Mouse (Mus musculus) G1E (cell line): ENCODE results near the gene Ankrd28. TPM values are rescaled to one million over a fixed set of nuclear protein-coding genes. Genes with fewer than 3 reads are reported as not detected.

ENCODE experiments used
- ATAC-seq: 2 replicates; pipeline ENCODE4 v1.8.0; 2016; ENCODE audit warnings: mild to moderate bottlenecking; ENCODE audit not compliant: insufficient number of reproducible peaks, poor library complexity, low FRiP score, severe bottlenecking; ENCODE audit errors: extremely low read depth
- DNase-seq: peaks from one replicate; pipeline ENCODE4 v3.0.0; 2012; ENCODE audit warnings: low spot score
- H3K27me3 ChIP-seq: 2 replicates; pipeline ENCODE4 v1.6.1; 2012; ENCODE audit warnings: mild to moderate bottlenecking, low read length, inconsistent platforms; ENCODE audit not compliant: insufficient read depth
- H3K36me3 ChIP-seq: replicated peaks from 2 replicates; pipeline ENCODE3; 2012; ENCODE audit warnings: mild to moderate bottlenecking, inconsistent platforms
- H3K4me1 ChIP-seq: 2 replicates; pipeline ENCODE4 v1.6.1; 2012; ENCODE audit warnings: low read depth, low read length, inconsistent platforms, mixed read lengths; ENCODE audit not compliant: insufficient read depth
- H3K4me3 ChIP-seq: 2 replicates; pipeline ENCODE4 v1.5.1; 2012; ENCODE audit warnings: low read depth, mild to moderate bottlenecking, inconsistent platforms, low read length, moderate library complexity, mixed read lengths
- H3K9me3 ChIP-seq: replicated peaks from 2 replicates; pipeline ENCODE4 v1.6.1; 2012; ENCODE audit warnings: inconsistent platforms
- CTCF ChIP-seq: IDR thresholded peaks from 2 replicates; pipeline ENCODE4 v1.5.1; 2012; ENCODE audit warnings: low read depth, low read length, inconsistent platforms, mixed read lengths
- GATA1 ChIP-seq: IDR thresholded peaks from 2 replicates; pipeline ENCODE4 v1.6.1; 2012; ENCODE audit warnings: borderline replicate concordance, low read length, inconsistent platforms, mixed read lengths
- GATA2 ChIP-seq: IDR thresholded peaks from 2 replicates; pipeline ENCODE4 v1.6.1; 2012; ENCODE audit warnings: low read depth, low read length, inconsistent platforms, borderline replicate concordance
- POLR2AphosphoS5 ChIP-seq: IDR thresholded peaks from 2 replicates; pipeline ENCODE4 v1.6.1; 2012; ENCODE audit warnings: low read depth, low read length, inconsistent platforms; ENCODE audit not compliant: insufficient replicate concordance
- TAL1 ChIP-seq: conservative IDR thresholded peaks from 2 replicates; pipeline ENCODE4 v1.6.1; 2012; ENCODE audit warnings: low read depth, low read length, inconsistent platforms, mixed read lengths
- polyA plus RNA-seq: library from polyadenylated mRNA; stranded (reverse); fragments of >175 nt; gene quantifications from 2 replicates; pipeline ENCODE4 v1.2.3, GENCODE M21; 2012
- total RNA-seq, 2 experiments: library from RNA; stranded (forward) in 1 of 2; stranded (reverse) in 1 of 2; fragments of 200-1000 nt in 1 of 2; fragments of >200 nt in 1 of 2; fragmentation: Nextera tagmentation in 1 of 2; gene quantifications; 2 replicates each; pipeline ENCODE4 v1.2.3; 2014 to 2017

Gene Ankrd28
- total and polyA plus RNA-seq, 3 experiments: 2.6 to 69.4 (median 40.9) TPM

DNA sequence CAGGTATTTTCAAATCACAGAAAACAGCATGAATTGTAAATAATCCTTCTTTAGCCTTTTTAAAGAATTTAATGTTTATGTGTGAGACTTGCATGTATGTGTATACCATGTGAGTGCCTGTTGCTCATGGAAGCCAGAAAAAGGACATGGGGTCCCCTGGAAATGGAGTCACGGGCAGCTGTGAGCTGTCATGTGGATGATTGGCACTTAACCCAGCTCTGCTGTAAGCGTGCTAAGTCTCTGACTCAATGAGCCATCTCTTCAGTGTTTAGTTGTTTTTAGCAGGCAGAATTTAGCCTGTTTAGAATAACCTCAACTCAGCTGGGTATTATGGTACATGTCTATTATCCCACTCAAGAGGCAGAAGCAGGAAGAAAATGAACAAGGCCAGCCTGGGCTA, 43.5 kb downstream of the Ankrd28 start:
- Histone ChIP-seq H3K4me1 (peaks cover 28% of the 10 kb centered on the region), H3K9me3 (no peaks in the 10 kb centered on the region), H3K4me3 (no peak overlapping the region), H3K36me3 (peaks cover 2% of the 10 kb centered on the region), H3K27me3 (no peaks in the 10 kb centered on the region)
- ATAC-seq (no peak), DNase-seq (no peak)
- TF ChIP-seq GATA1: no peak
- TF ChIP-seq CTCF: no peak
- no peak for TF ChIP-seq POLR2AphosphoS5
- TF ChIP-seq TAL1: no peak
- no peak for TF ChIP-seq GATA2

DNA sequence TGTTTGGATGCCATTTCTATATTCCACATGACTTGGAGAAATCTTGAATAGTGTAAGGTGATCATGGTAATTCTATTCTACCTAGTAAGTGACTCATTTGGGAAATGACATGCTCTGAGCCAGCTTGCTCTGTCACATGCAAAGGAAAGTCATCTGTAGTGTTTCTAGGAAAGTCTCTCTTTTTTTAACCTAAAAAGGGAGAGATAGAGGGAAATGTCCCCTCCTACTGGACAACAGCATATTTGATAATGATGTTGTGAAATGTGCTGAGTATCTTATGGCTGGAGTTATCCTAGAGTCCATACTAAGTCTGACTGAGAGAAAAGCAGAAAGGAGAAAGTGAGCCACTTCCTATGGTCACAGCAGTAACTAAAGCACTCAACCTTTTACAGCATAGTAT, 44.8 kb downstream of the Ankrd28 start:
- Histone ChIP-seq H3K4me1 (peaks cover 39% of the 10 kb centered on the region), H3K36me3 (peaks cover 2% of the 10 kb centered on the region), H3K4me3 (no peak overlapping the region), H3K27me3 (no peaks in the 10 kb centered on the region), H3K9me3 (no peaks in the 10 kb centered on the region)
- no peak for DNase-seq
- ATAC-seq: no peak
- TF ChIP-seq CTCF (0 out of 2 replicates have a peak, but pooled peaks have one; percentile 4), GATA2 (no peak), POLR2AphosphoS5 (no peak), GATA1 (no peak), TAL1 (no peak)

DNA sequence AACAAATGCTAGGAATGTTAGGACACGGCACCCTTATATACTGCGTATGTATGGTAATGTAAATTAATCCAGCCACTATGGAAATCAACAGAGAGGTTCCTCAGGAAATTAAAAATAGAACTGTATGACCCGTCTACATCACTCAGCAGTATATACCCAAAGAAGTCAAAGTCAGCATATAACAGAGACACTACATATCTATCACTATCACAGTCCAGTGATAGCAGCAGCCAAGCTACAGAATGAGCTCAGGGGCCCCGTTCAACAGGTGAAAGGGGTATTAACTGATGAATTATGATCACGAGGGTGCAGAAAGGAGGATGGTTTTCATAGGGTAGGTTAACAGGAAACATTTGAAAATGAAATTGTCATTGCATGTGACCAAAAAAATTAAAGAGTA, 45.5 kb downstream of the Ankrd28 start:
- ATAC-seq: no peak
- TF ChIP-seq CTCF (no peak), GATA1 (no peak), POLR2AphosphoS5 (no peak), TAL1 (no peak), GATA2 (no peak)
- peaks cover 39% of the 10 kb centered on the region for H3K4me1 ChIP-seq

DNA sequence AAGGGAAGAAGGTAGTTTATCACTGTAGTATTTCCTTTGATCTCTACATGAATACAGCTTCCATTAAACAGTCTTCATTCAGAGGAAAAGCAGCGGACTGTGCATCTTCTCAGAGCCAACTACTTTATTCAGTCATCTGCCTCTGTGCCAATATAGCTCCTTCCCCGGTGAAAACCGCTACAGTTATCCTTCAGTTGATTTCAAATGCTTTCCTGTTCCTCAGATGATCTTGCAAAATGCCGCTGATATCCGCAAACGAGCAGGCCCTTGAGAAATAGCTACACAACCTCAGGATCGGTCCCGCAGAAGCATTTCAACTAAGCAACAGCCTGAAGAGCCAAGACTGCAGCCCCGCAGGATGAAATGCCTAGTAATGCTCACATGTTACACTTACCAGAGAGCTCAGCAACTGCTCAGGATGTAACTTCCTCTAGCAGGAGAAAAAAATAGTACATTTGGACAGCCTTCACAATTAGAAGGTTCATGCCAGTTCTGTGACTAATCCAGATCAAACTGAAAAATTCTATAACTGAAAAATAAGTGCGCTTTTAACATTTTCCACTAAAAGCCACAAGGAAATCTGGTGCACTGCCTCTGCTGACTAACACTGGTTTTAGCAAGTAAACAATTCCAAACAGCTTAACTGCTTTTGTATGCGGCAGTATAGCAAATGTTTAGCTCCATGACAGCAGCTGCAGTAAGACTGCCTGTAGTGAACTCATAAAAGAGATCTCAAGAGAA, 49.0 kb downstream of the Ankrd28 start:
- DNase-seq (no peak), ATAC-seq (peak; percentile 42; the same call in 1 of the 2 replicates)
- no peaks in the 10 kb centered on the region for H3K9me3 ChIP-seq
- no peak for TF ChIP-seq TAL1
- TF ChIP-seq CTCF: no peak
- TF ChIP-seq GATA1: no peak
- TF ChIP-seq POLR2AphosphoS5: no peak
- TF ChIP-seq GATA2: no peak
- H3K27me3 ChIP-seq: no peaks in the 10 kb centered on the region
- H3K36me3 ChIP-seq: no peaks in the 10 kb centered on the region
- peaks cover 38% of the 10 kb centered on the region for H3K4me1 ChIP-seq
- peak overlapping the region; percentile 60; the same call in 1 of the 2 replicates for H3K4me3 ChIP-seq

More for the DNA sequence above, 45.5 kb downstream of the Ankrd28 start:
- H3K9me3 ChIP-seq: no peaks in the 10 kb centered on the region
- H3K36me3 ChIP-seq: peaks cover 2% of the 10 kb centered on the region
- no peak for DNase-seq
- H3K4me3 ChIP-seq: no peak overlapping the region; the same call in 1 of the 2 replicates
- no peaks in the 10 kb centered on the region for H3K27me3 ChIP-seq

DNA sequence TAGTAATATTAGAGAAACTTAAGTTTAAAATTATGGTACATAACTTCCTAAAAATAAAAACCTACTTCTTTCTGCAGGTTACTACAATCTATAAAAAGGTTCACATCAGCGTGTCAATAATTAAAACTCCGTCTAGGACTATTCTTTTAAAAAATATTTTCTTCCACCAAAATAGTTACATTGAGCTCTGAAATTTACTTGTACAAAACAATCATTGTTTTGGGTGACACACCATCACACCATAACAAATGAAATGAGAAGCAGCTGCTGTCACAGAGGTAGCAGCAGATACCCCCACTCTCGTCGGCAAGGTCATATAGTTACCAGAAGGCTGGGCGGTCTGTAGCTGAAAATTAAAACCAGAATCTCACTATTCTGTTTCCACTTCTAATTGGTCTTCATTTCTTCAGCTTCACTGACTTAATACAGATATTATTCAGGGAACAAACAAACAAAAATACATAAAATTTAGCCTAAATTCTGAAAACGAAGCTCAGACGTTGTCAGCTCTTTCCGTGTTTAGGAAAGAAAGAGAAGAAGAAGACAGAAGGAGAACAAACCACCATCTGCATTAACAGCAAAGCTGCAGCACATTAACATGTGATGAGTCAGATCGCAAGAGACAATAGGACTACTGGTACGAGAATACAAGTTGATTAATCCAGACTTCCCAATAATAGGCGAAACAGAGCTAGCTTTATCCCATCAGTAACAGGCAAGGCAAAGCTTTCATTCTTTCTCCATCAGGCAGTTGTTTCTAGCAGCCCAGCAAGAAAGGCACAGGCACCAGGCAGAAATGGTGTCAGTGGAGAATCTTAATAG, 49.8 kb downstream of the Ankrd28 start:
- TF ChIP-seq POLR2AphosphoS5 (no peak), GATA1 (no peak), GATA2 (no peak), CTCF (no peak), TAL1 (no peak)
- Histone ChIP-seq H3K9me3 (no peaks in the 10 kb centered on the region), H3K36me3 (no peaks in the 10 kb centered on the region), H3K4me1 (peaks cover 36% of the 10 kb centered on the region), H3K4me3 (peak overlapping the region; percentile 60), H3K27me3 (no peaks in the 10 kb centered on the region)
- DNase-seq: no peak
- ATAC-seq: peak; percentile 16; the same call in 1 of the 2 replicates

DNA sequence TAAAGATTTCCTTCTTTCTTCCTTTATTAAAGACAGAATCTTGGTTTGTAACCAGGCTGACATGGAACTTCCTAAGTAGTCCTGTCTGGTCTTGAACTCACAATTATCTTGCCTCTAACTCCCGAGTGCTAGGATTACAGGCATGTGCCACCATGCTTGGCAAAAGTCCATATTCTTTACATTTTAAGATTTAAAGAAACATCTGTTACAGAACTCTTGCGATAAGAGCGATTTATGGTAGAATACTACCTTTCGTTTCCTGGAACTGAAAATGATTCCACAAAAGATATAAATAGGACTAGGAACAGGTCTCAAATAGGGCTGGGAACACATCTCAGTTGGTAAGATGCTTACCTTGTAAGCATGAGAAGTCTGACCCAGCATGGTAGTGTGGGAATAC, 56.9 kb downstream of the Ankrd28 start:
- Histone ChIP-seq H3K4me3 (no peak overlapping the region), H3K4me1 (peaks cover 32% of the 10 kb centered on the region), H3K27me3 (no peaks in the 10 kb centered on the region), H3K9me3 (no peaks in the 10 kb centered on the region), H3K36me3 (peaks cover 13% of the 10 kb centered on the region)
- TF ChIP-seq TAL1 (no peak), GATA2 (no peak), POLR2AphosphoS5 (no peak), GATA1 (no peak), CTCF (no peak)
- ATAC-seq: no peak
- DNase-seq: no peak
